Mouse (Mus musculus): Measurements from ENCODE around the gene Ranbp17. TPM values are rescaled to one million over a fixed set of nuclear protein-coding genes. Genes with fewer than 3 reads are reported as not detected.

Gene Ranbp17
- polyA plus RNA-seq, 1 experiment from 2014 or later: 2.2 TPM

DNA sequence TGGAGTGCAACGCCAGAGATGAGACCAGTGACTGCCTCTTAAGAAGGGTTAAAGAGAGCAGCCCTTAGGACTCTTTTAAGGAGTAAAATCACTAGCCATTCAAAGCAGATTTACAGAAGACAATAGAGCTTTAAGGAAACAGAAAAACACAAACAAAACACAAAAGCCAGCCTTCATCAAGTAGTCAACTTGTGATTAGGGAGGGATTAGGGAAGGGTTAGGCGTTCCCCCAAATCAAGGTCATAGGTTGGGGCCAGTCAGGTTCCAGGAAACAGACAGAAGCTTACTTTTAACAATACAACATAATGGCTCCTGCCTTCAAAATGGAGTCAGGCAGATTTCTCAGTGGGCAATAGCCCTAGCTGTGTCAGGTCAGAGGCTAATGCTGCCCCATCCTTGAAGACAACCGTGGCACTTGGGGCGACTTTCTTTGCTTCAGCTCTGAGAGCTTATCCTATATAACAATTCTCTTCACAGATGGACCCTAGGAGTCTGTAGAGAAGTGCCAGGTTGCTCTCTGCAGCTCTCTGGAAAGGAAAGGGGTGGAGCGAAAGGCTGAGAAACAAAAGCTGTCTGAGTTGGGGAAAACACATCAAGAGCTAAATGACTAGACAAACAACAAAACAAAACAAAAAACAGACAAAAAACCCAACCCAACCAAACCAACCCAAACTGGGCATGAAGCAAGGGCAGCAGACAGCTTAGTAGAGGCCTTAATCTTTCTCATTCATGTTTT is 24.0 kb upstream of the Ranbp17 start:
- 75% methylated on average over 5 of the region's 5 CpGs for WGBS

DNA sequence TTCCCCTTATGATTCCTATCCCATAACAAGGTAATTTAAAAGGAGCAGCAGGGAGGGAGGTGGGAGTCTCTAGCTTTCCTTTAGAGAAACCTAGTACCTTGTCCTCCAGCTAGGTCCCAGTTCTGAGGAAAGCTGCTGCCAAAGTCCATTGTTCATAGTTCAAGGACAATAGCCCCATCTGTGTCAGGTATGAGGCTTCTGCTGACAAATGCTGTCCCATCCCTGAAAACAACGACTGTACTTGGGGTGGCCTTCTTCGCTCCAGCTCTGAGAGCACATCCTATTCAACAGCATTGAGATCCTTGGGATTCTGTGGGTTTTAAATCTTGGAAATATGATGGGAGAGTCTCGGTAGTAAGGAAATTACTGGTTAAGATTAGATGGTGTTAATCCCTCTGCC is 23.1 kb upstream of the Ranbp17 start:
- H3K36me3 ChIP-seq (ENCODE audit: control insufficient read depth, insufficient read depth, low read length): no peaks in the 10 kb centered on the region
- DNase-seq (ENCODE audit: low spot score): no peak
- TF ChIP-seq CTCF (IDR thresholded peaks at IDR 0.05; ENCODE audit: low read depth): no peak
- no peak for TF ChIP-seq EP300 (optimal IDR thresholded peaks at IDR 0.05)
- no peak overlapping the region for H3K27ac ChIP-seq (replicated peaks)
- 85% methylated on average over 3 of the region's 3 CpGs for WGBS
- H3K4me1 ChIP-seq (replicated peaks; ENCODE audit: control insufficient read depth, insufficient read depth): no peaks in the 10 kb centered on the region
- H3K27me3 ChIP-seq (ENCODE audit: control insufficient read depth, insufficient read depth, low read length): no peaks in the 10 kb centered on the region
- ATAC-seq (ENCODE audit: low FRiP score, low TSS enrichment): no peak
- H3K9me3 ChIP-seq (ENCODE audit: control insufficient read depth, low read length): no peaks in the 10 kb centered on the region
- H3K9ac ChIP-seq (ENCODE audit: low read length): no peak overlapping the region
- no peak overlapping the region for H3K4me2 ChIP-seq (replicated peaks; ENCODE audit: low read depth)
- no peak overlapping the region for H3K4me3 ChIP-seq (ENCODE audit: low read depth, low read length)

More for the DNA sequence above, 24.0 kb upstream of the Ranbp17 start:
- TF ChIP-seq EP300 (optimal IDR thresholded peaks at IDR 0.05): no peak
- TF ChIP-seq CTCF (IDR thresholded peaks at IDR 0.05; ENCODE audit: low read depth): no peak
- DNase-seq (ENCODE audit: low spot score) (no peak), ATAC-seq (ENCODE audit: low FRiP score, low TSS enrichment) (no peak)
- Histone ChIP-seq H3K4me3 (ENCODE audit: low read depth, low read length) (no peak overlapping the region), H3K36me3 (ENCODE audit: control insufficient read depth, insufficient read depth, low read length) (no peaks in the 10 kb centered on the region), H3K4me2 (replicated peaks; ENCODE audit: low read depth) (no peak overlapping the region), H3K4me1 (replicated peaks; ENCODE audit: control insufficient read depth, insufficient read depth) (no peaks in the 10 kb centered on the region), H3K27ac (replicated peaks) (no peak overlapping the region), H3K27me3 (ENCODE audit: control insufficient read depth, insufficient read depth, low read length) (no peaks in the 10 kb centered on the region), H3K9ac (ENCODE audit: low read length) (no peak overlapping the region), H3K9me3 (ENCODE audit: control insufficient read depth, low read length) (no peaks in the 10 kb centered on the region)

DNA sequence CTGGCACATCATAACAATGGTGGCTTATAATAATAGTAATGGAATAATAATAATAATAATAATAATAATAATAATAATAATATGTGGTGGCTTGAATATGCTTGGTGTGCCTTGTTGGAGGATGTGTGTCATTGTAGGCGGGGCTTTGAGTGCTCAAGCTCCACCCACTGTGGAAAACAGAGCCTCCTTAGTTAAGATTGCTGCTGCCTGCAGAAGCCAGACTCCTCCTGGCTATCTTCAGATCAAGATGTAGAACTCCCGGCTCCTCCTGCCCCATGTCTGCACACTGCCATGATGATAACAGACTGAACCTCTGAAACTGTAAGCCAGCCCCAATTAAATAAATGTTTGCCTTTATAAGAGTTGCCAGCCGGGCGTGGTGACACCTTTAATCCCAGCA is 21.0 kb upstream of the Ranbp17 start:
- H3K4me2 ChIP-seq (replicated peaks; ENCODE audit: low read depth): no peak overlapping the region
- no peak overlapping the region for H3K27ac ChIP-seq (replicated peaks)
- H3K36me3 ChIP-seq (ENCODE audit: control insufficient read depth, insufficient read depth, low read length): no peaks in the 10 kb centered on the region
- DNase-seq (ENCODE audit: low spot score) (no peak), ATAC-seq (ENCODE audit: low FRiP score, low TSS enrichment) (no peak)
- H3K4me1 ChIP-seq (replicated peaks; ENCODE audit: control insufficient read depth, insufficient read depth): no peaks in the 10 kb centered on the region
- no peak overlapping the region for H3K9ac ChIP-seq (ENCODE audit: low read length)
- WGBS: 91% methylated on average over 4 of the region's 4 CpGs
- H3K4me3 ChIP-seq (ENCODE audit: low read depth, low read length): no peak overlapping the region
- no peaks in the 10 kb centered on the region for H3K9me3 ChIP-seq (ENCODE audit: control insufficient read depth, low read length)
- TF ChIP-seq EP300 (optimal IDR thresholded peaks at IDR 0.05): no peak
- TF ChIP-seq CTCF (IDR thresholded peaks at IDR 0.05; ENCODE audit: low read depth): no peak
- H3K27me3 ChIP-seq (ENCODE audit: control insufficient read depth, insufficient read depth, low read length): no peaks in the 10 kb centered on the region

DNA sequence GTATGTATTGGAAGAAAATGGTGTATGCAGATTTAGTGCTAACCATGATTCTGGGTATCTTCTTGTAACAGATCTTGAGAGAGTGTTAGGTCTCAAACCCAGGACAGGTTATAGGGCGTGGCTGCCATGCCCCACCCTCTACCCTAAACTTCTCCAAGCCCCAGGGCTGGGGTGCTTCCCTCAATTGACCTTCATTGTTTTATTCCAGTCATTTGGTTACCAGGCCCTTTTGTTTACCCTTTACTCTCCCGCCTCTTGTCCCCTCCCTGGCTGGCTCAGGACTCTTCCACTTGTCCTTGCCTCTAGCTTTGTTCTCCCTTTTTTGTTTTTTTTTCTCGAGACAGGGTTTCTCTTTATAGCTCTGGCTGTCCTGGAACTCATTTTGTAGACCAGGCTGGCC is 20.0 kb upstream of the Ranbp17 start:
- ATAC-seq (ENCODE audit: low FRiP score, low TSS enrichment): no peak

DNA sequence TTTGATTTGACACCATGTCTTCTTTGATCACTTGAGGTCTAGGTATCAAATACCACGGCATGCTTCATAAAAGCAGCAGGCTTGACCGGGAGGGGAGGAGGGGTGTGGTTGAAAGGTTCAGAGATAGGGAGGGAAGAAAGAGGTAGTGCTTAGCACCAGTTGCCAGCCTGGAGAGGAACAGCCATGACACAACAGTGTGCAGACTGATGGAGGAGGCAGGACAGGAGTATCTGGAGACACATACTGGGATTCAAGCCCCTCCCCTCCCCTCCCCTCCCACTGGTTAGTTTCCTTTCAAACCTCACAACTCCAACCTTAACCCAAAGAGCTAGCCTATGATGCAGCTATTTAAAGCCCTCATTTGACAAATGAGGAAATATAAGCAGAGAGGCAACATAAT is 16.0 kb upstream of the Ranbp17 start:
- ATAC-seq (ENCODE audit: low FRiP score, low TSS enrichment): no peak
- H3K4me2 ChIP-seq (replicated peaks; ENCODE audit: low read depth): no peak overlapping the region
- 28% methylated on average over 2 of the region's 2 CpGs for WGBS

More for the DNA sequence above, 20.0 kb upstream of the Ranbp17 start:
- no peak overlapping the region for H3K9ac ChIP-seq (ENCODE audit: low read length)
- no peak overlapping the region for H3K4me3 ChIP-seq (ENCODE audit: low read depth, low read length)
- TF ChIP-seq EP300 (optimal IDR thresholded peaks at IDR 0.05) (no peak), CTCF (IDR thresholded peaks at IDR 0.05; ENCODE audit: low read depth) (no peak)
- WGBS: 63% methylated on average over 3 of the region's 3 CpGs
- H3K9me3 ChIP-seq (ENCODE audit: control insufficient read depth, low read length): no peaks in the 10 kb centered on the region
- no peaks in the 10 kb centered on the region for H3K27me3 ChIP-seq (ENCODE audit: control insufficient read depth, insufficient read depth, low read length)
- no peak overlapping the region for H3K4me2 ChIP-seq (replicated peaks; ENCODE audit: low read depth)
- H3K27ac ChIP-seq (replicated peaks): no peak overlapping the region
- no peaks in the 10 kb centered on the region for H3K36me3 ChIP-seq (ENCODE audit: control insufficient read depth, insufficient read depth, low read length)
- H3K4me1 ChIP-seq (replicated peaks; ENCODE audit: control insufficient read depth, insufficient read depth): no peaks in the 10 kb centered on the region
- no peak for DNase-seq (ENCODE audit: low spot score)

DNA sequence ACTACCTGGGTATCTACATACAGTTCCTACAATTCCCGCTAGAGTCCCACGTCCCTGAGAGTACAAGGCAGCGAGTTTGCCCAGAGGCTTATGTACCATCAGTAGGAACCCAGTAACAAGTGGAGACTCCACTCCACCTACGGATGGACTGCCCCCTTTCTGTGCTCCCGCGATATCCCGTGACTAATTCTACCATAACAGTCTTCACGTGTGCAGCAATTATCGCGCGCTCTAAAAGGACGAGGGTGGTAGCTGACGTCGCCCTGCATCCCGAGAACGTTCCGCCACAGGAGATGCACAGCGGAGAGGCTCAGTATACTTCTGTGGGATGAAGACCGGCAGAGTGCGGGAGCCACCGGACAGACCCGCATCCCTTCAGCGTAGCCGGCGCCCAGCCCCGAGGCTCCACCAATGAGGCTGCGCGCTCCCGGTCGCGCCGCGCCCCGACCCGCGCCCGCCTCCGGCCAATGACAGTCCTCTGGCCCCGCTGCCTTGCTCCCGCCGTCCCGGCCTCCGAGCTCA is 631 bp downstream of the Ranbp17 start:
- peak; percentile 93 for ATAC-seq (ENCODE audit: low FRiP score, low TSS enrichment)
- Histone ChIP-seq H3K4me2 (replicated peaks; ENCODE audit: low read depth) (peak overlapping the region; percentile 94), H3K9me3 (ENCODE audit: control insufficient read depth, low read length) (no peaks in the 10 kb centered on the region), H3K9ac (ENCODE audit: low read length) (peak overlapping the region; percentile 82), H3K4me3 (ENCODE audit: low read depth, low read length) (peak overlapping the region; percentile 78), H3K27ac (replicated peaks) (peak overlapping the region; percentile 76), H3K27me3 (ENCODE audit: control insufficient read depth, insufficient read depth, low read length) (no peaks in the 10 kb centered on the region), H3K4me1 (replicated peaks; ENCODE audit: control insufficient read depth, insufficient read depth) (no peaks in the 10 kb centered on the region), H3K36me3 (ENCODE audit: control insufficient read depth, insufficient read depth, low read length) (no peaks in the 10 kb centered on the region)
- 1% methylated on average over 43 of the region's 43 CpGs for WGBS
- DNase-seq (ENCODE audit: low spot score): peak; percentile 68
- TF ChIP-seq EP300 (optimal IDR thresholded peaks at IDR 0.05) (no peak), CTCF (IDR thresholded peaks at IDR 0.05; ENCODE audit: low read depth) (peak; percentile 51)

More for the DNA sequence above, 16.0 kb upstream of the Ranbp17 start:
- Histone ChIP-seq H3K4me3 (ENCODE audit: low read depth, low read length) (no peak overlapping the region), H3K9me3 (ENCODE audit: control insufficient read depth, low read length) (no peaks in the 10 kb centered on the region), H3K27me3 (ENCODE audit: control insufficient read depth, insufficient read depth, low read length) (no peaks in the 10 kb centered on the region), H3K36me3 (ENCODE audit: control insufficient read depth, insufficient read depth, low read length) (no peaks in the 10 kb centered on the region), H3K9ac (ENCODE audit: low read length) (no peak overlapping the region), H3K27ac (replicated peaks) (no peak overlapping the region), H3K4me1 (replicated peaks; ENCODE audit: control insufficient read depth, insufficient read depth) (no peaks in the 10 kb centered on the region)
- TF ChIP-seq EP300 (optimal IDR thresholded peaks at IDR 0.05): no peak
- no peak for TF ChIP-seq CTCF (IDR thresholded peaks at IDR 0.05; ENCODE audit: low read depth)
- DNase-seq (ENCODE audit: low spot score): no peak

Data from stomach, postnatal 0 days (tissue).